Mouse (Mus musculus) heart, embryonic 15.5 days (tissue): ENCODE measurements around the gene Gse1. TPM values are rescaled to one million over a fixed set of nuclear protein-coding genes. Genes with fewer than 3 reads are reported as not detected.

Experiments used
- ATAC-seq: fragments of 200-750 bp; cut with Nextera tagmentation; replicated peaks from 2 replicates; pipeline ENCODE4 v1.8.0; 2017; ENCODE audit warnings: low read depth, moderate TSS enrichment; ENCODE audit not compliant: insufficient number of reproducible peaks, insufficient read depth, low FRiP score
- H3K27ac ChIP-seq: fragments of 300-500 bp; sonication (generic); 2 replicates; pipeline ENCODE4 v1.5.1; 2015; ENCODE audit warnings: mild to moderate bottlenecking, inconsistent platforms
- H3K27me3 ChIP-seq: fragments of 300-500 bp; sonication (generic); 2 replicates; pipeline ENCODE4 v1.6.1; 2015; ENCODE audit warnings: inconsistent platforms
- H3K36me3 ChIP-seq: fragments of 300-500 bp; sonication (generic); 2 replicates; pipeline ENCODE4 v1.6.1; 2015; ENCODE audit warnings: mild to moderate bottlenecking, inconsistent platforms
- H3K4me1 ChIP-seq: fragments of 300-500 bp; sonication (generic); replicated peaks from 2 replicates; pipeline ENCODE4 v1.6.1; 2015; ENCODE audit warnings: inconsistent platforms
- H3K4me2 ChIP-seq: fragments of 300-500 bp; sonication (generic); 2 replicates; pipeline ENCODE4 v1.6.1; 2015; ENCODE audit warnings: inconsistent platforms, mild to moderate bottlenecking, moderate library complexity
- H3K4me3 ChIP-seq: fragments of 300-500 bp; sonication (generic); 2 replicates; pipeline ENCODE4 v1.5.1; 2015; ENCODE audit warnings: mild to moderate bottlenecking, inconsistent platforms
- H3K9ac ChIP-seq: fragments of 300-500 bp; sonication (generic); 2 replicates; pipeline ENCODE4 v1.6.1; 2015; ENCODE audit warnings: mild to moderate bottlenecking, inconsistent platforms
- H3K9me3 ChIP-seq: fragments of 300-500 bp; sonication (generic); replicated peaks from 2 replicates; pipeline ENCODE4 v1.6.1; 2016; ENCODE audit warnings: inconsistent platforms
- WGBS: fragments of 180-500 bp; shearing (Covaris S2); methylation state at CpG from one replicate; pipeline ENCODE4 v1.1.7; 2015; ENCODE audit warnings: mixed read lengths; 5-methylcytosine and 5-hydroxymethylcytosine counted together
- polyA plus RNA-seq: library from polyadenylated mRNA; unstranded; fragments of >200 nt; fragmentation: Nextera tagmentation; extraction: Ambion mirVana; gene quantifications from 2 replicates; pipeline ENCODE4 v1.2.1, GENCODE M21; 2015

The Gse1 gene
- polyA plus RNA-seq, 1 experiment from 2014 or later, result 8.9 TPM

- Histone ChIP-seq H3K9me3 (no peaks in the 10 kb centered on the region), H3K9ac (no peak overlapping the region), H3K4me2 (no peak overlapping the region), H3K27ac (0 out of 2 replicates have a peak overlapping the region, but pooled peaks have one; percentile 14), H3K4me3 (no peak overlapping the region), H3K27me3 (no peaks in the 10 kb centered on the region), H3K36me3 (no peaks in the 10 kb centered on the region), H3K4me1 (peaks cover 31% of the 10 kb centered on the region)
- ATAC-seq, result peak; percentile 35; the same call in 1 of the 2 replicates
- 24% methylated on average over 4 of the region's 4 CpGs for WGBS
These were observed 214.2 kb downstream of the Gse1 start for GRCm38 (mm10) chr8:120442306-120443003.

DNA sequence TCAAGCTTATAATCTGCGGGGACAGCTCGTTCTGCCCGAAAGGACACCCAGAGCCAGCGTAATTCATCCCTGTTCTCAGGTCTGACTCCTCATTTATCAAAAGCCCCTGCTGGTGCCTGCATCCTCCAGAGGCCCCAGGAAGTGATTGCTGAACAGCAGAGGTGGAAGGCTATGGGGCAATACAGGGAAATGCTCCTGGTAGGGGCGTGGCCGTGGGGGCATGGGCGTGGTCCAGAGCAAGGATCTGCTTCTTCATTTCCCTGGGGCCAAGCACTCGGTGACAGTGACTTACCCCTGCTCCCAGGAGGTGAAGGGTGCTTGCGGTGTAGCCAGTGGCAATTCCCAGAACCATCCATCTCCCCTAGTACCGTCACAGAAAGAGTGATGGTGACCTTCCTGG lies 217.0 kb downstream of the Gse1 start:
- Histone ChIP-seq H3K4me3 (no peak overlapping the region), H3K27me3 (no peaks in the 10 kb centered on the region), H3K27ac (no peak overlapping the region), H3K9me3 (no peaks in the 10 kb centered on the region), H3K9ac (no peak overlapping the region), H3K36me3 (no peaks in the 10 kb centered on the region), H3K4me1 (peaks cover 36% of the 10 kb centered on the region), H3K4me2 (no peak overlapping the region)
- no peak for ATAC-seq
- 70% methylated on average over 10 of the region's 10 CpGs for WGBS

DNA sequence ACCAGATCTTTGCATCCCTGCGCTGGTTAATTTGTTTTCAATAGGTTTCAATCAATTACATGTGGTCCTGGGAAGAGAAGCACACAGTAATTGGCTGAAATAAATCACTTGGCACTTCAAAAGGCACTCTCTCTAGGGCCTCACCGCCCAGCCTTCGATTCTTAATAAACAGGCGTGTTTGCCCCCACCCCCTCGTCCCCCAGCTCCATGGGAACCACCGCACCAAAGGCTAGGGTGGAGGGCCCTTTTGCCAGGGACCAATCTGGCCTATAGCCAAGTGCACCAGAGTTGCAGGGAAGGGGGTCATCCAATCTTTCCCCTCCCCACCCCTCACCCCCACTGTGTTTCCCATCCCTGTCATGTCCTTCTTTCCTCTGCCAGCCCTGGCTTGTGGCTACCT lies 219.9 kb downstream of the Gse1 start:
- no peak for ATAC-seq
- peaks cover 10% of the 10 kb centered on the region for H3K4me1 ChIP-seq
- H3K4me2 ChIP-seq, result no peak overlapping the region
- H3K9ac ChIP-seq, result no peak overlapping the region
- H3K9me3 ChIP-seq, result no peaks in the 10 kb centered on the region
- no peaks in the 10 kb centered on the region for H3K27me3 ChIP-seq
- no peak overlapping the region for H3K27ac ChIP-seq
- WGBS, result 86% methylated on average over 6 of the region's 6 CpGs
- no peak overlapping the region for H3K4me3 ChIP-seq
- H3K36me3 ChIP-seq, result no peaks in the 10 kb centered on the region

- H3K36me3 ChIP-seq, result no peaks in the 10 kb centered on the region
- peaks cover 13% of the 10 kb centered on the region for H3K4me1 ChIP-seq
- 81% methylated on average over 4 of the region's 4 CpGs for WGBS
- no peak overlapping the region for H3K4me3 ChIP-seq
- no peak overlapping the region for H3K4me2 ChIP-seq
- H3K27me3 ChIP-seq, result no peaks in the 10 kb centered on the region
- H3K9ac ChIP-seq, result no peak overlapping the region
- H3K9me3 ChIP-seq, result no peaks in the 10 kb centered on the region
- H3K27ac ChIP-seq, result no peak overlapping the region
- no peak for ATAC-seq
These were observed 220.9 kb downstream of the Gse1 start for GRCm38 (mm10) chr8:120449139-120449538.

DNA sequence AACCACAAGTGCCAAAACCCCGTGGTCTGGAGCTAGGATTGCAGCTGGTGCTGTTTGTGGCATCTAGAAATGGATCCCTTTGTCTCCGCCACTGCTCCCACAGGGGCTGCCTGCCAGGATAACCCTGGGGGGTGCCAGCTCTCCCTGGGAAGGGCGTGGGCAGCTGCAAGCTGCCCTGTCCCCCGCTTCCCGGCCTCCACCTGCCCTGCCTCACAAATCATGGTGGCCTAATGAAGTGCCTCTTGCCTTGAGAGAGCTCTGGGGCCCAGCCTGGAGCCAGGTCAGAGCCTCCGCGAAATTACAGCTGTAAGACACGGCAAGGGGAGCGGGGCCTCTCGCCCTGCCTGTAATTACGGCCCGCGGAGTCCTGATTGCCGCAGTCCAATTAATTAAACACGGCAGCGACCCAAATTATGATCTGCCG lies 221.4 kb downstream of the Gse1 start:
- Histone ChIP-seq H3K4me3 (no peak overlapping the region), H3K36me3 (no peaks in the 10 kb centered on the region), H3K9ac (no peak overlapping the region), H3K27me3 (no peaks in the 10 kb centered on the region), H3K4me1 (peaks cover 18% of the 10 kb centered on the region), H3K4me2 (no peak overlapping the region; the same call in 1 of the 2 replicates), H3K9me3 (no peaks in the 10 kb centered on the region), H3K27ac (no peak overlapping the region)
- WGBS, result 35% methylated on average over 17 of the region's 17 CpGs
- ATAC-seq, result no peak

DNA sequence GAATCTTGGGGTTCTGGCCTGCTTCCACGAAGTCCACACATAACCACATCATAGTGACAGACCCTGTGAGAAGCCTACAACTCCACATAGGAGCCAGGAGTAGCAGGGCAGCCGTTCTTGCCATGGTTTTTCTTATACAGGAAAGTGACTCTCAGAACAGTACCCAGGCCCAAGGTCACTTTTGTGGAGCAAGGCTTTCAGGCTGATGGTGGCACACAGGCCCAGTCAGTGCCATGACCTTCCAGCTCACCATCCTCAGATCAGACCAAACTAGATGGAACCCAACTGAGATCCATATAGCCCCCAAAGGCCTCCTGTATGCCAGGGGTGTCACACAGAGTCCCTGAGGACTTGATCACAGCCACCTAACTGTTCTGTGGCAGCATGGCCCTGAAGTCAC lies 223.9 kb downstream of the Gse1 start:
- H3K4me1 ChIP-seq, result peaks cover 32% of the 10 kb centered on the region

DNA sequence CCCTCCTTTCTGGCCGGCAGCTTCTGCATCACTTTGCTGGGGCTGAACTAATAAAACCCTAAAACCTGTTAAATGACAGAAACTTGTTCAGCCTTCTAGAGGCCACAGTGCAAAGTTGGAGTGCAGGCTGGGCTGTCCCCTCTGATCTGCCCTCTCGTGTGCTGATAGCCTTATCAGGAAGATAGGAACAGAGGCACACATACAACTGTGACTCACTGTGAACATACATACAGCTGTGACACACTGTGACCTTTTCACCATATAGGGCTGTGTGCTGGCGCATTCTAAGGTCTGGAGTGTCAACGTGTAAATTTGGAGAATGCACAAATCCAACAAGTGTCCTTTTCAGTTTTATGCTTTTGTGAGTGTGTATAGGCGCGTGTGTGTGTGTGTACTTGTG lies 226.1 kb downstream of the Gse1 start:
- H3K27ac ChIP-seq, result no peak overlapping the region
- H3K4me3 ChIP-seq, result no peak overlapping the region
- H3K9me3 ChIP-seq, result no peaks in the 10 kb centered on the region
- no peaks in the 10 kb centered on the region for H3K36me3 ChIP-seq
- no peak overlapping the region for H3K4me2 ChIP-seq
- peaks cover 32% of the 10 kb centered on the region for H3K4me1 ChIP-seq
- 55% methylated on average over 6 of the region's 6 CpGs for WGBS
- ATAC-seq, result no peak
- H3K9ac ChIP-seq, result no peak overlapping the region
- H3K27me3 ChIP-seq, result no peaks in the 10 kb centered on the region

More for the DNA sequence above, 223.9 kb downstream of the Gse1 start:
- no peak overlapping the region for H3K27ac ChIP-seq
- H3K9ac ChIP-seq, result no peak overlapping the region
- no peak overlapping the region for H3K4me3 ChIP-seq
- 88% methylated on average over 2 of the region's 2 CpGs for WGBS
- no peaks in the 10 kb centered on the region for H3K36me3 ChIP-seq
- no peaks in the 10 kb centered on the region for H3K27me3 ChIP-seq
- ATAC-seq, result no peak
- no peaks in the 10 kb centered on the region for H3K9me3 ChIP-seq
- H3K4me2 ChIP-seq, result no peak overlapping the region

DNA sequence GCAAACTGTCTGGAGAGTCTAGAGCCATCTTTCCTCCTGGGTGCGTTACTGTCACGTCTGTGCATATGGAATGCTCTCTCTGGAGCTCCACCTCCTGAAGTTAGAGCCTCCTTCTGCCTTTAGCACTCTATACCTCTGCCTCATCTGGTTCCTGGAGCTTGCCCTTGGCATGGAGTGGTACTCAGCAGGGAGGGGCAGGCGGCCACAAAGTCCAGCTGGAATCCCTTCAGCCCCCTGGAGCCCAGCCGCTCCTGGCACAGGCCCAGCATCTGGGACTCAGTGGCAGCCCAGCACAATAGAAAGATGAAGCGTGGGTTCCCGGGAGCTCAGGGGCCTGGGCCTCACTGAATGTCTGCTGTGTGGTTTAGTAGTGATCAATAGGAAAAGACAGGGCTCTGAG lies 232.1 kb downstream of the Gse1 start:
- peaks cover 62% of the 10 kb centered on the region for H3K4me1 ChIP-seq
- H3K4me2 ChIP-seq, result no peak overlapping the region
- H3K4me3 ChIP-seq, result no peak overlapping the region
- ATAC-seq, result no peak
- H3K9ac ChIP-seq, result no peak overlapping the region
- no peaks in the 10 kb centered on the region for H3K27me3 ChIP-seq
- 47% methylated on average over 6 of the region's 6 CpGs for WGBS
- H3K36me3 ChIP-seq, result no peaks in the 10 kb centered on the region
- H3K9me3 ChIP-seq, result no peaks in the 10 kb centered on the region
- H3K27ac ChIP-seq, result 0 out of 2 replicates have a peak overlapping the region, but pooled peaks have one; percentile 24

GRCm38 (mm10) chr8:120462119-120462551 lies 233.9 kb downstream of the Gse1 start:
- 19% methylated on average over 15 of the region's 15 CpGs for WGBS
- 0 out of 2 replicates have a peak overlapping the region, but pooled peaks have one; percentile 8 for H3K4me3 ChIP-seq
- peak overlapping the region; percentile 49 for H3K4me2 ChIP-seq
- H3K9ac ChIP-seq, result peak overlapping the region; percentile 35; the same call in 1 of the 2 replicates
- H3K4me1 ChIP-seq, result peaks cover 73% of the 10 kb centered on the region
- peak overlapping the region; percentile 77 for H3K27ac ChIP-seq
- no peaks in the 10 kb centered on the region for H3K36me3 ChIP-seq
- peak; percentile 18 for ATAC-seq
- no peaks in the 10 kb centered on the region for H3K9me3 ChIP-seq
- no peaks in the 10 kb centered on the region for H3K27me3 ChIP-seq

- Histone ChIP-seq H3K9ac (no peak overlapping the region), H3K9me3 (no peaks in the 10 kb centered on the region), H3K36me3 (no peaks in the 10 kb centered on the region), H3K4me3 (no peak overlapping the region), H3K27me3 (no peaks in the 10 kb centered on the region), H3K4me1 (peaks cover 73% of the 10 kb centered on the region), H3K27ac (peak overlapping the region; percentile 77), H3K4me2 (no peak overlapping the region)
- no peak for ATAC-seq
- 65% methylated on average over 6 of the region's 6 CpGs for WGBS
These were observed 234.4 kb downstream of the Gse1 start for GRCm38 (mm10) chr8:120462611-120463010.

DNA sequence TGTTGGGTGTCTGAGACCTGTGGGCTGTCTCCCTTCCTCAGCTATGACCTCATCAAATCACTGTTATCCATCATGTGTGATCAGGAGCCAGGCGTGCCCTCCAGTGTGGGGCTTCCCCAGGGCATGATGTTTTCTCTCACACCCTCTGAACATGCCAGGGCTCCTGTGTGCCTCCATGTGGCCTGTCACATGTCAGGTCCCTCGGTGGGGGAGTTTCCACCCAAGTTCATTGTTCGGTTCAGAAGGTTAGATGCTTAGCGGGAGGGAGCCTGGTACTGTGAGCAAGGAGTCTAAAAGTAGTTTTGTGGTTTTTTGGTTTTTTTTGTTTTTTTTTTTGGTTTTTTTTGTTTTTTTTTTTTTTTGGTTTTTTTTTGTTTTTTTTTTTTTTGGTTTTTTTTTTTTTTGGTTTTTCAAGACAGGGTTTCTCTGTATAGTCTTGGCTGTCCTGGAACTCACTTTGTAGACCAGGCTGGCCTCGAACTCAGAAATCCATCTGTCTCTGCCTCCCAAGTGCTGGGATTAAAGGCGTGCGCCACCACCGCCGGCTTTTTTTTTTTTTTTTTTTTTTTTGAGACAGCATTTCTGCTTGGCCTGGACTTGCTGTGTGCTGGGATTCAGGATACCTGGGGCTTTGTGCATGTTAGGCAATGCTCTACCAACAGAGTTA lies 235.8 kb downstream of the Gse1 start:
- Histone ChIP-seq H3K9ac (no peak overlapping the region), H3K4me2 (no peak overlapping the region), H3K27ac (no peak overlapping the region), H3K9me3 (no peaks in the 10 kb centered on the region), H3K27me3 (0 out of 2 replicates have a peak, but pooled peaks cover 2% of the 10 kb centered on the region), H3K4me3 (no peak overlapping the region), H3K4me1 (peaks cover 71% of the 10 kb centered on the region), H3K36me3 (no peaks in the 10 kb centered on the region)
- no peak for ATAC-seq
- WGBS, result 81% methylated on average over 7 of the region's 9 CpGs
